Mouse (Mus musculus): Measurements from ENCODE around the gene Sgf29. TPM values are rescaled to one million over a fixed set of nuclear protein-coding genes. Genes with fewer than 3 reads are reported as not detected.
A peak's percentile ranks its signal among the peaks of the same experiment; 100 is the strongest.

Sgf29 gene
- polyA plus RNA-seq, 1 experiment from 2014 or later = 42.9 TPM

GRCm38 (mm10) chr7:126689021-126689420 lies 39.9 kb downstream of the Sgf29 start:
- no peaks in the 10 kb centered on the region for H3K27me3 ChIP-seq (ENCODE audit: control insufficient read depth, insufficient read depth, low read depth, low read length)
- WGBS = 70% methylated on average over 3 of the region's 3 CpGs
- H3K4me2 ChIP-seq (ENCODE audit: low read depth, low read length) = no peak overlapping the region
- H3K9me3 ChIP-seq (ENCODE audit: control insufficient read depth, low read length) = no peaks in the 10 kb centered on the region
- ATAC-seq (ENCODE audit: low read depth) = no peak
- H3K4me1 ChIP-seq (replicated peaks; ENCODE audit: control insufficient read depth, insufficient read depth, low read length) = peaks cover 5% of the 10 kb centered on the region; the same call in 1 of the 2 replicates
- H3K9ac ChIP-seq (ENCODE audit: low read length) = no peak overlapping the region
- H3K36me3 ChIP-seq (ENCODE audit: control insufficient read depth, insufficient read depth, low read length) = peaks cover 11% of the 10 kb centered on the region; the same call in 1 of the 2 replicates
- H3K27ac ChIP-seq (ENCODE audit: low read length) = no peak overlapping the region
- no peak overlapping the region for H3K4me3 ChIP-seq (ENCODE audit: low read length)

- Histone ChIP-seq H3K4me3 (ENCODE audit: low read length) (no peak overlapping the region), H3K4me1 (replicated peaks; ENCODE audit: control insufficient read depth, insufficient read depth, low read length) (peaks cover 11% of the 10 kb centered on the region), H3K27ac (ENCODE audit: low read length) (no peak overlapping the region), H3K9ac (ENCODE audit: low read length) (no peak overlapping the region), H3K9me3 (ENCODE audit: control insufficient read depth, low read length) (no peaks in the 10 kb centered on the region), H3K36me3 (ENCODE audit: control insufficient read depth, insufficient read depth, low read length) (peaks cover 11% of the 10 kb centered on the region; the same call in 1 of the 2 replicates), H3K27me3 (ENCODE audit: control insufficient read depth, insufficient read depth, low read depth, low read length) (no peaks in the 10 kb centered on the region), H3K4me2 (ENCODE audit: low read depth, low read length) (no peak overlapping the region)
- 80% methylated on average over 3 of the region's 3 CpGs for WGBS
- no peak for ATAC-seq (ENCODE audit: low read depth)
These were observed 41.6 kb downstream of the Sgf29 start for GRCm38 (mm10) chr7:126690737-126691136.

GRCm38 (mm10) chr7:126691676-126692075 lies 42.6 kb downstream of the Sgf29 start:
- H3K9me3 ChIP-seq (ENCODE audit: control insufficient read depth, low read length) = no peaks in the 10 kb centered on the region
- peaks cover 15% of the 10 kb centered on the region for H3K4me1 ChIP-seq (replicated peaks; ENCODE audit: control insufficient read depth, insufficient read depth, low read length)
- peaks cover 11% of the 10 kb centered on the region; the same call in 1 of the 2 replicates for H3K36me3 ChIP-seq (ENCODE audit: control insufficient read depth, insufficient read depth, low read length)
- WGBS = 76% methylated on average over 5 of the region's 5 CpGs
- H3K27me3 ChIP-seq (ENCODE audit: control insufficient read depth, insufficient read depth, low read depth, low read length) = no peaks in the 10 kb centered on the region
- no peak overlapping the region for H3K4me3 ChIP-seq (ENCODE audit: low read length)
- no peak overlapping the region for H3K9ac ChIP-seq (ENCODE audit: low read length)
- H3K4me2 ChIP-seq (ENCODE audit: low read depth, low read length) = no peak overlapping the region
- no peak for ATAC-seq (ENCODE audit: low read depth)
- H3K27ac ChIP-seq (ENCODE audit: low read length) = no peak overlapping the region

GRCm38 (mm10) chr7:126692426-126692825 lies 43.3 kb downstream of the Sgf29 start:
- Histone ChIP-seq H3K4me1 (replicated peaks; ENCODE audit: control insufficient read depth, insufficient read depth, low read length) (peaks cover 18% of the 10 kb centered on the region), H3K9ac (ENCODE audit: low read length) (no peak overlapping the region), H3K27me3 (ENCODE audit: control insufficient read depth, insufficient read depth, low read depth, low read length) (no peaks in the 10 kb centered on the region), H3K4me2 (ENCODE audit: low read depth, low read length) (no peak overlapping the region), H3K36me3 (ENCODE audit: control insufficient read depth, insufficient read depth, low read length) (peaks cover 11% of the 10 kb centered on the region; the same call in 1 of the 2 replicates), H3K27ac (ENCODE audit: low read length) (no peak overlapping the region), H3K9me3 (ENCODE audit: control insufficient read depth, low read length) (no peaks in the 10 kb centered on the region), H3K4me3 (ENCODE audit: low read length) (no peak overlapping the region)
- 93% methylated on average over 26 of the region's 26 CpGs for WGBS
- ATAC-seq (ENCODE audit: low read depth) = no peak

GRCm38 (mm10) chr7:126693256-126693655 lies 44.1 kb downstream of the Sgf29 start:
- ATAC-seq (ENCODE audit: low read depth) = no peak
- no peak overlapping the region for H3K27ac ChIP-seq (ENCODE audit: low read length)
- WGBS = 30% methylated on average over 3 of the region's 3 CpGs

GRCm38 (mm10) chr7:126693781-126694180 lies 44.7 kb downstream of the Sgf29 start:
- H3K9me3 ChIP-seq (ENCODE audit: control insufficient read depth, low read length) = no peaks in the 10 kb centered on the region
- H3K4me1 ChIP-seq (replicated peaks; ENCODE audit: control insufficient read depth, insufficient read depth, low read length) = peaks cover 18% of the 10 kb centered on the region
- no peak for ATAC-seq (ENCODE audit: low read depth)
- no peak overlapping the region for H3K4me2 ChIP-seq (ENCODE audit: low read depth, low read length)
- H3K27me3 ChIP-seq (ENCODE audit: control insufficient read depth, insufficient read depth, low read depth, low read length) = no peaks in the 10 kb centered on the region
- 0 out of 2 replicates have a peak overlapping the region, but pooled peaks have one; percentile 9 for H3K9ac ChIP-seq (ENCODE audit: low read length)
- no peak overlapping the region for H3K4me3 ChIP-seq (ENCODE audit: low read length)
- peaks cover 11% of the 10 kb centered on the region; the same call in 1 of the 2 replicates for H3K36me3 ChIP-seq (ENCODE audit: control insufficient read depth, insufficient read depth, low read length)
- whole genome bisulfite sequencing = 79% methylated on average over 7 of the region's 7 CpGs
- no peak overlapping the region for H3K27ac ChIP-seq (ENCODE audit: low read length)

More at GRCm38 (mm10) chr7:126693256-126693655, 44.1 kb downstream of the Sgf29 start:
- Histone ChIP-seq H3K4me1 (replicated peaks; ENCODE audit: control insufficient read depth, insufficient read depth, low read length) (peaks cover 18% of the 10 kb centered on the region), H3K4me3 (ENCODE audit: low read length) (no peak overlapping the region), H3K9me3 (ENCODE audit: control insufficient read depth, low read length) (no peaks in the 10 kb centered on the region), H3K4me2 (ENCODE audit: low read depth, low read length) (no peak overlapping the region), H3K9ac (ENCODE audit: low read length) (0 out of 2 replicates have a peak overlapping the region, but pooled peaks have one; percentile 9), H3K27me3 (ENCODE audit: control insufficient read depth, insufficient read depth, low read depth, low read length) (no peaks in the 10 kb centered on the region), H3K36me3 (ENCODE audit: control insufficient read depth, insufficient read depth, low read length) (peaks cover 11% of the 10 kb centered on the region; the same call in 1 of the 2 replicates)

- Histone ChIP-seq H3K4me1 (replicated peaks; ENCODE audit: control insufficient read depth, insufficient read depth, low read length) (peaks cover 18% of the 10 kb centered on the region), H3K9ac (ENCODE audit: low read length) (peak overlapping the region; percentile 99), H3K4me3 (ENCODE audit: low read length) (peak overlapping the region; percentile 96), H3K9me3 (ENCODE audit: control insufficient read depth, low read length) (no peaks in the 10 kb centered on the region), H3K27ac (ENCODE audit: low read length) (no peak overlapping the region), H3K27me3 (ENCODE audit: control insufficient read depth, insufficient read depth, low read depth, low read length) (no peaks in the 10 kb centered on the region), H3K4me2 (ENCODE audit: low read depth, low read length) (peak overlapping the region; percentile 96), H3K36me3 (ENCODE audit: control insufficient read depth, insufficient read depth, low read length) (peaks cover 11% of the 10 kb centered on the region; the same call in 1 of the 2 replicates)
- ATAC-seq (ENCODE audit: low read depth) = no peak
- 29% methylated on average over 10 of the region's 10 CpGs for WGBS
These were observed 45.4 kb downstream of the Sgf29 start for GRCm38 (mm10) chr7:126694441-126695051.

GRCm38 (mm10) chr7:126695210-126695611 lies 46.1 kb downstream of the Sgf29 start, which contains the start of gene Bola2:
Bola2 (plus strand) TSS chr7:126695401.
- H3K4me2 ChIP-seq (ENCODE audit: low read depth, low read length) = peak within 1 kb of the TSS; percentile 96
- H3K36me3 ChIP-seq (ENCODE audit: control insufficient read depth, insufficient read depth, low read length) = peaks cover 9% of the 10 kb centered on the region; the same call in 1 of the 2 replicates
- peak within 1 kb of the TSS; percentile 99 for H3K27ac ChIP-seq (ENCODE audit: low read length)
- ATAC-seq (ENCODE audit: low read depth) = peak; percentile 84
- H3K4me1 ChIP-seq (replicated peaks; ENCODE audit: control insufficient read depth, insufficient read depth, low read length) = peaks cover 18% of the 10 kb centered on the region
- H3K4me3 ChIP-seq (ENCODE audit: low read length) = peak within 1 kb of the TSS; percentile 96
- H3K9ac ChIP-seq (ENCODE audit: low read length) = peak within 1 kb of the TSS; percentile 99
- no peaks in the 10 kb centered on the region for H3K9me3 ChIP-seq (ENCODE audit: control insufficient read depth, low read length)
- under 1% methylated on average over 30 of the region's 31 CpGs for WGBS
- H3K27me3 ChIP-seq (ENCODE audit: control insufficient read depth, insufficient read depth, low read depth, low read length) = no peaks in the 10 kb centered on the region

- no peaks in the 10 kb centered on the region for H3K27me3 ChIP-seq (ENCODE audit: control insufficient read depth, insufficient read depth, low read depth, low read length)
- ATAC-seq (ENCODE audit: low read depth) = peak; percentile 97
- H3K36me3 ChIP-seq (ENCODE audit: control insufficient read depth, insufficient read depth, low read length) = peaks cover 8% of the 10 kb centered on the region; the same call in 1 of the 2 replicates
- H3K9ac ChIP-seq (ENCODE audit: low read length) = peak within 1 kb of the TSS; percentile 99
- peak within 1 kb of the TSS; percentile 96 for H3K4me3 ChIP-seq (ENCODE audit: low read length)
- H3K9me3 ChIP-seq (ENCODE audit: control insufficient read depth, low read length) = no peaks in the 10 kb centered on the region
- peak within 1 kb of the TSS; percentile 99 for H3K27ac ChIP-seq (ENCODE audit: low read length)
- peaks cover 18% of the 10 kb centered on the region for H3K4me1 ChIP-seq (replicated peaks; ENCODE audit: control insufficient read depth, insufficient read depth, low read length)
- under 1% methylated on average over 40 of the region's 40 CpGs for WGBS
- H3K4me2 ChIP-seq (ENCODE audit: low read depth, low read length) = peak within 1 kb of the TSS; percentile 96
These were observed 46.6 kb downstream of the Sgf29 start, which contains the start of gene Slx1b for GRCm38 (mm10) chr7:126695631-126696207. Slx1b (minus strand) TSS chr7:126695784.

All from lung, embryonic 16.5 days (tissue).